ENCODE assay signal across 10 mouse cellular contexts in genomic region chr12:6042326-6042725, GRCm38 (mm10).
DNase-seq lines count a peak whose midpoint lies in the region; ATAC-seq and TF ChIP-seq lines count a peak whose summit lies in the region.
"Had no signal": no experiment of that assay in that cellular context is flagged by ENCODE, and none has a peak within 500 bp of the region (broad histone marks: within the 10 kb centered on the region; RNA-seq: fewer than 3 reads in every experiment).

No protein-coding gene starts in this region.

- no peaks in the 10 kb centered on the region for H3K36me3 ChIP-seq in hindbrain, embryonic 14.5 days (replicated peaks; ENCODE audit: control insufficient read depth, insufficient read depth)
- H3K36me3 ChIP-seq in hindbrain, embryonic 13.5 days, result no peaks in the 10 kb centered on the region
- H3K36me3 ChIP-seq in forebrain, postnatal 0 days (ENCODE audit: insufficient read depth), result no peaks in the 10 kb centered on the region
- H3K36me3 ChIP-seq: heart, embryonic 10.5 days; limb, embryonic 13.5 days had no signal

- TF ChIP-seq CTCF in forebrain, postnatal 0 days (IDR thresholded peaks at IDR 0.05; ENCODE audit: low read depth), result peak; percentile 31; the same call in 1 of the 2 replicates

- no peak for ATAC-seq in hindbrain, embryonic 14.5 days (ENCODE audit: low FRiP score)
- ATAC-seq in hindbrain, embryonic 13.5 days (ENCODE audit: low FRiP score), result no peak
- ATAC-seq in forebrain, postnatal 0 days, result no peak
- ATAC-seq in activated CD4-positive, CD25-positive, alpha-beta regulatory T cell, adult 4 months, result no peak

- peaks cover 10% of the 10 kb centered on the region; the same call in 1 of the 2 replicates for H3K4me1 ChIP-seq in hindbrain, embryonic 14.5 days (replicated peaks; ENCODE audit: control insufficient read depth, insufficient read depth, low read length)
- peaks cover 6% of the 10 kb centered on the region for H3K4me1 ChIP-seq in hindbrain, embryonic 13.5 days (replicated peaks)
- H3K4me1 ChIP-seq in forebrain, postnatal 0 days (ENCODE audit: insufficient read depth), result 0 out of 2 replicates have a peak, but pooled peaks cover 4% of the 10 kb centered on the region
- H3K4me1 ChIP-seq: heart, embryonic 10.5 days; limb, embryonic 13.5 days had no signal

- H3K9me3 ChIP-seq in hindbrain, embryonic 14.5 days (ENCODE audit: control insufficient read depth, low read length), result no peaks in the 10 kb centered on the region
- H3K9me3 ChIP-seq in hindbrain, embryonic 13.5 days, result no peaks in the 10 kb centered on the region
- no peaks in the 10 kb centered on the region for H3K9me3 ChIP-seq in forebrain, postnatal 0 days (ENCODE audit: low read length)
- H3K9me3 ChIP-seq: heart, embryonic 10.5 days; limb, embryonic 13.5 days had no signal

- 24% methylated on average over 1 of the region's 1 CpGs for WGBS in hindbrain, embryonic 14.5 days
- 36% methylated on average over 1 of the region's 1 CpGs for WGBS in hindbrain, embryonic 13.5 days
- WGBS in forebrain, postnatal 0 days, result 11% methylated on average over 1 of the region's 1 CpGs

- H3K9ac ChIP-seq in hindbrain, embryonic 14.5 days, result no peak overlapping the region
- no peak overlapping the region for H3K9ac ChIP-seq in hindbrain, embryonic 13.5 days
- H3K9ac ChIP-seq in forebrain, postnatal 0 days, result no peak overlapping the region
- H3K9ac ChIP-seq: limb, embryonic 13.5 days had no signal

- peak; percentile 52 for DNase-seq in hindbrain, embryonic 14.5 days (ENCODE audit: low spot score)
- DNase-seq in 416B (ENCODE audit: low read depth) (peak; percentile 4), NIH3T3 (ENCODE audit: low read depth) (peak; percentile 42)
- DNase-seq in forebrain, postnatal 0 days, result peak; percentile 13
- DNase-seq in right cerebral cortex, postnatal 14 days, result no peak
- DNase-seq in kidney, adult 11 months, result no peak

- H3K4me3 ChIP-seq in hindbrain, embryonic 14.5 days (replicated peaks; ENCODE audit: low read length), result no peak overlapping the region
- H3K4me3 ChIP-seq in hindbrain, embryonic 13.5 days, result no peak overlapping the region
- H3K4me3 ChIP-seq in forebrain, postnatal 0 days (ENCODE audit: low read depth, low read length), result no peak overlapping the region
- H3K4me3 ChIP-seq: heart, embryonic 10.5 days; limb, embryonic 13.5 days had no signal

- no peak overlapping the region for H3K27ac ChIP-seq in hindbrain, embryonic 14.5 days
- H3K27ac ChIP-seq in hindbrain, embryonic 13.5 days, result no peak overlapping the region
- H3K27ac ChIP-seq in forebrain, postnatal 0 days (ENCODE audit: low read depth, low read length), result no peak overlapping the region
- H3K27ac ChIP-seq: heart, embryonic 10.5 days; limb, embryonic 13.5 days had no signal

- no peak overlapping the region for H3K4me2 ChIP-seq in hindbrain, embryonic 14.5 days (replicated peaks)
- no peak overlapping the region for H3K4me2 ChIP-seq in hindbrain, embryonic 13.5 days
- no peak overlapping the region for H3K4me2 ChIP-seq in forebrain, postnatal 0 days (ENCODE audit: low read depth)
- H3K4me2 ChIP-seq: limb, embryonic 13.5 days had no signal

- H3K27me3 ChIP-seq in hindbrain, embryonic 14.5 days (ENCODE audit: control insufficient read depth, insufficient read depth, low read length), result no peaks in the 10 kb centered on the region
- H3K27me3 ChIP-seq in hindbrain, embryonic 13.5 days, result no peaks in the 10 kb centered on the region
- H3K27me3 ChIP-seq in forebrain, postnatal 0 days (ENCODE audit: insufficient read depth, low read length), result no peaks in the 10 kb centered on the region
- H3K27me3 ChIP-seq: limb, embryonic 13.5 days had no signal

Comparison
In these comparisons a context has a peak if more than half of its experiments do, and no peak if none do; other contexts are left out.
1. DNase-seq: peak in hindbrain, embryonic 14.5 days (single experiment), 416B (single experiment), NIH3T3 (single experiment) and forebrain, postnatal 0 days (single experiment); none in right cerebral cortex, postnatal 14 days (single experiment) and kidney, adult 11 months (single experiment).